Mouse (Mus musculus) sigmoid colon, adult 10 weeks (tissue): ENCODE data around the gene Gm8765. TPM values are rescaled to one million over a fixed set of nuclear protein-coding genes. Genes with fewer than 3 reads are reported as not detected.

Experiments used
- polyA plus RNA-seq: library from polyadenylated mRNA; stranded (reverse); fragments of 350-450 nt; fragmentation: Illumina TruSeq; extraction: RNeasy Lipid Tissue Mini Kit (QIAGEN cat#74804); gene quantifications from one replicate; pipeline ENCODE4 v1.2.3, GENCODE M21; 2014; ENCODE audit warnings: low read depth, low replicate concordance

The Gm8765 gene
- not detected for polyA plus RNA-seq

GRCm38 (mm10) chr13:50698012-50698411 lies at the start of gene Gm8765:
Gene Gm8765, plus strand, starts transcription at chr13:50698312.

Other genes starting within 250 kb of the Gm8765 start
- not detected for gene Nutm2, start 231.0 kb upstream of the Gm8765 start, polyA plus RNA-seq
- not detected for gene Gm904, start 55.1 kb upstream of the Gm8765 start, polyA plus RNA-seq